Mouse (Mus musculus) liver, embryonic 11.5 days (tissue): ENCODE data around the gene Yars. TPM values are rescaled to one million over a fixed set of nuclear protein-coding genes. Genes with fewer than 3 reads are reported as not detected.
A peak's percentile ranks its signal among the peaks of the same experiment; 100 is the strongest.

Source experiments
- ATAC-seq: fragments of 200-750 bp; cut with Nextera tagmentation; replicated peaks from 2 replicates; pipeline ENCODE4 v1.8.0; 2017; ENCODE audit warnings: moderate number of reproducible peaks, mild to moderate bottlenecking, moderate TSS enrichment, moderate library complexity; ENCODE audit not compliant: low FRiP score
- DNase-seq: peaks from one replicate; pipeline ENCODE4 v3.0.0-alpha.2; 2017; ENCODE audit warnings: low spot score
- H3K27ac ChIP-seq: fragments of 300-500 bp; sonication (generic); 2 replicates; pipeline ENCODE4 v1.5.1; 2014; ENCODE audit warnings: mild to moderate bottlenecking, low read depth, low read length, control low read depth
- H3K27me3 ChIP-seq: fragments of 300-500 bp; sonication (generic); replicated peaks from 2 replicates; pipeline ENCODE4 v1.6.1; 2014; ENCODE audit warnings: low read length, mixed read lengths; ENCODE audit not compliant: control insufficient read depth, insufficient read depth
- H3K36me3 ChIP-seq: fragments of 300-500 bp; sonication (generic); 2 replicates; pipeline ENCODE4 v1.6.1; 2014; ENCODE audit warnings: mild to moderate bottlenecking, low read length, moderate library complexity, mixed read lengths; ENCODE audit not compliant: control insufficient read depth, insufficient read depth
- H3K4me1 ChIP-seq: fragments of 300-500 bp; sonication (generic); replicated peaks from 2 replicates; pipeline ENCODE4 v1.6.1; 2014; ENCODE audit warnings: low read length, mixed read lengths; ENCODE audit not compliant: control insufficient read depth, insufficient read depth
- H3K4me2 ChIP-seq: fragments of 300-500 bp; sonication (generic); 2 replicates; pipeline ENCODE4 v1.6.1; 2014; ENCODE audit warnings: mild to moderate bottlenecking, control low read depth, moderate library complexity
- H3K4me3 ChIP-seq: fragments of 300-500 bp; sonication (generic); 2 replicates; pipeline ENCODE4 v1.5.1; 2014; ENCODE audit warnings: low read depth, low read length, control low read depth
- H3K9ac ChIP-seq: fragments of 300-500 bp; sonication (generic); 2 replicates; pipeline ENCODE4 v1.6.1; 2014; ENCODE audit warnings: low read depth, low read length, control low read depth
- H3K9me3 ChIP-seq: fragments of 300-500 bp; sonication (generic); 2 replicates; pipeline ENCODE4 v1.6.1; 2016; ENCODE audit warnings: low read length, inconsistent platforms, mixed read lengths; ENCODE audit not compliant: control insufficient read depth
- WGBS: fragments of 180-500 bp; shearing (Covaris S2); extraction: QIAGEN DNeasy Blood & Tissue Kit; methylation state at CpG from one replicate; pipeline ENCODE4 v1.1.7; 2014; 5-methylcytosine and 5-hydroxymethylcytosine counted together
- polyA plus RNA-seq: library from polyadenylated mRNA; unstranded; fragments of >200 nt; fragmentation: Nextera tagmentation; extraction: Ambion mirVana; gene quantifications from 2 replicates; pipeline ENCODE4 v1.2.1, GENCODE M21; 2014

Gene Yars
- polyA plus RNA-seq, 1 experiment from 2014 or later, result 129 TPM

DNA sequence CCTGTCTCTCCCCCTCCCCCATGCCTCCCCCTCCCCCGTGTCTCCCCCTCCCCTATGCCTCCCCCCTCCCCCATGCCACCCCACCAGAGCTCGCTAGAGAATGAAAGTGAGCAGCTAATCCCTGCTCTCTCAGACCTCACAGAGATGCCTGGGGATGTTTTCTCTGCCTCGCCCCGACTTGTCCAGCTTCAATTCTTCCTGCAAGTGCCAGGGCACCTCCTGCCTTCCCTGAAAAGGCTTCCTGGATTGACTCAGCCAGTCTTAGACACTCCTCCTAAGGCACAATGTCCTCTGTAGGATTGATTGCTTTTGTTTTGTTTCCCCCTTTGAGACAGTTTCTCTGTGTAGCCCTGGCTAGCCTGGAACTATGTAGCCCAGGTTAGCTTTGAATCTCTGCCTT is 71.6 kb downstream of the Yars start, which contains the start of gene C77080:
C77080 (minus strand) TSS at position 209 of the 400 bp plus-strand sequence.
- H3K27ac ChIP-seq, result no peak within 1 kb of the TSS
- H3K36me3 ChIP-seq, result no peaks in the 10 kb centered on the region
- no peaks in the 10 kb centered on the region for H3K9me3 ChIP-seq
- H3K4me1 ChIP-seq, result peaks cover 25% of the 10 kb centered on the region
- no peak within 1 kb of the TSS for H3K9ac ChIP-seq
- no peak within 1 kb of the TSS for H3K4me3 ChIP-seq
- DNase-seq (no peak), ATAC-seq (no peak)
- 35% methylated on average over 3 of the region's 4 CpGs for WGBS
- H3K27me3 ChIP-seq, result 0 out of 2 replicates have a peak, but pooled peaks cover 3% of the 10 kb centered on the region
- no peak within 1 kb of the TSS for H3K4me2 ChIP-seq

DNA sequence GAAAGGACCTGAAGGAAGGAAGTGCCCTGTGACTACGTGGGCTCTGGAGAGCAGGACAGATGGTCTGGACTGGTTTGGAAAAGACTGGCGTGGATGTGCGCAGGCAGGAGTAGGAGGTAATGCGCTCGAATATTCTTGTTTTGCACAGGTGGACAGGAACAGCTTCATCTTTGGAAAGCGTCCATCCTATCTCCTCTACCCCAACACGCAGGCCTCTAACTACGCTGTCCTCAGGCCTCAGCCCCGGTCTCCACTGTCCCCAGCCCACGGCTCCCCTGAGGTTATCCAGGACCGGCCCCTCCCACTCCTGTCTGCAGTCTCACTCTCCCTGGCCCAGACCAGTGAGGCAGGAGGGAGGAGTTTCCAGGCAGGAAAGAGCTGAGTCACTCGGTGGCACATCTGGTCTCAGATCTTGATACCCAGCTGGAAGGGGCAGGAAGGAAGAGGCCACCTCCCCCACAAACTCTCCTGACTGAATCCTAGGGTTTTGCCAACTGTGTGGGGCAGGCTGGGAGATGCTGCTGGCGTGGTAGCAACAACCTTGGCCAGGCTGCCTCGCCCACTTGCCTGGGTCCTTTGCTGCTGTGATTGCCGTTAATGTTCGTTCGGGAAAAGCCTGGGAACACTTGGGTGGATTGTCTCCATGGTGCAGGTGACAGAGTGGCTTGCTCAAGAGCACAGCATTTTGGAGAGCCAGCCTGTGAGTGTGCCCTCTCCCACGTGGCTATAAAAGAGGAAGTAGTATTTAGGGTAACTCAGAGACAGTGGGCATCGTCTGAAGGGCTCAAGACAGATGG is 73.9 kb downstream of the Yars start:
- Histone ChIP-seq H3K9ac (0 out of 2 replicates have a peak overlapping the region, but pooled peaks have one; percentile 23), H3K4me1 (peaks cover 15% of the 10 kb centered on the region), H3K27me3 (0 out of 2 replicates have a peak, but pooled peaks cover 3% of the 10 kb centered on the region), H3K4me3 (0 out of 2 replicates have a peak overlapping the region, but pooled peaks have one; percentile 14), H3K9me3 (no peaks in the 10 kb centered on the region), H3K4me2 (peak overlapping the region; percentile 53), H3K27ac (no peak overlapping the region; the same call in 1 of the 2 replicates), H3K36me3 (no peaks in the 10 kb centered on the region)
- DNase-seq, result peak; percentile 57
- ATAC-seq, result peak; percentile 76
- 23% methylated on average over 19 of the region's 19 CpGs for WGBS

DNA sequence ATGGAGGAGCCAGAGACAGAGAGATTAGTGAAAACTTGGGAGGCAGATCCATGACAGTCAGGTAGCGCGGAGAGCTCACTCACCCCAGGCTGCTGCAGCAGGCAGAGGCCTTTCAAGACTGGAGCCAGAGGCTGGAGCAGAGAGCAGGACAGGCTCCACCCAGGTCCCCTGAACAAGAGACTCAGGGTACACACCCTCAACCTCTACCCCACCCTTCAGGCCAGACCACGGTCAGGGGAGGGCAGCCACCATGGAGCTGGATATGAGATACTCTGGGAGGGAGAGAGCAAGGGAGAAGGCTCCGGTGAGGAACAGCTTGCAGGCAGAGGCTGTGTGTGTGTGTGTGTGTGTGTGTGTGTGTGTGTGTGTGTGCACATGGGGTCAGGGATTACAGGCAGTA is 76.6 kb downstream of the Yars start:
- DNase-seq (no peak), ATAC-seq (peak; percentile 30; the same call in 1 of the 2 replicates)
- Histone ChIP-seq H3K4me3 (no peak overlapping the region), H3K27me3 (no peaks in the 10 kb centered on the region; the same call in 1 of the 2 replicates), H3K27ac (no peak overlapping the region), H3K9me3 (no peaks in the 10 kb centered on the region), H3K4me1 (peaks cover 12% of the 10 kb centered on the region), H3K4me2 (no peak overlapping the region), H3K9ac (no peak overlapping the region), H3K36me3 (no peaks in the 10 kb centered on the region)
- WGBS, result 78% methylated on average over 4 of the region's 4 CpGs

DNA sequence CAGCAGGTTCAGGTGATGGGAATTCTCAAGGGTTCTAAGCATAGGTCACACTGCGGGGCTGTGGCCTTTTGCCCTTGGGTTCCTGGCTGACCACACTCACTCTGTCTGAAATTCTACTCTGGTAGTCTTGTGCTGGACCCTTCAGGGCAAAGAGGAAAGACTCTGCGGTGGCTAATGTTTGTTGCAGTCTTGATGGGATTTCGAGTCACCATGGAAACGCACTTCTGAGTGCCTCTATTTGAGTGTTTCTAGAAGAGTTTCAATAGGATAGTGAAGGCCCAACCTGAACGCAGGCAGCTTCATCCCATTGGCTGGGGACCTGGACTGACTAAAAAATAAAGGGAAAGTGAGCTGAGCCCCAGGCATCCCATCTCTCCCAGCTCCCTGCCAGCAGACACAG is 77.3 kb downstream of the Yars start:
- 86% methylated on average over 5 of the region's 5 CpGs for WGBS
- Histone ChIP-seq H3K9ac (no peak overlapping the region), H3K9me3 (no peaks in the 10 kb centered on the region), H3K36me3 (no peaks in the 10 kb centered on the region), H3K4me1 (peaks cover 12% of the 10 kb centered on the region), H3K4me2 (no peak overlapping the region), H3K27ac (no peak overlapping the region), H3K27me3 (no peaks in the 10 kb centered on the region; the same call in 1 of the 2 replicates), H3K4me3 (no peak overlapping the region)
- no peak for ATAC-seq
- no peak for DNase-seq

DNA sequence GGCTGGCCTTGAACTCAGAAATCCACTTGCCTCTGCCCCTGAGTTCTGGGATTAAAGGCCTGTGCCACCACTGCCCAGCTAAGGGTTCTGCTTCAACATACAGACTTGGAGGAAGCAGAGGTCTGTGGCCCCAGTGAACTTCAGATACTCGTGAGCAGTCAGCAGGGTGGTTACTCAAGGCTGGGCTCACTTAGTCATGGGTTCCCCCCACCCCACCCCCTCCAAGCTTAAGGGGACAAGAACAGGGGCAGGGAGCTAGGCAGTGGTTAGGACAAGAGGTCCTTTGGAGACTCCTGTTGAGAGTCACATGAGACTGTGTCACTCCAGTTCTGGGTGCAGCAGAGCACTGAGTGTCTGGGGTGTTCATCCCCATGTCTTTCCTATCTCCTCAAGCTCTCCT is 79.1 kb downstream of the Yars start:
- H3K36me3 ChIP-seq, result no peaks in the 10 kb centered on the region
- no peak overlapping the region for H3K27ac ChIP-seq
- H3K4me1 ChIP-seq, result peaks cover 3% of the 10 kb centered on the region
- H3K4me2 ChIP-seq, result no peak overlapping the region
- no peak overlapping the region for H3K4me3 ChIP-seq
- H3K9ac ChIP-seq, result no peak overlapping the region
- ATAC-seq (no peak), DNase-seq (no peak)
- 48% methylated on average over 1 of the region's 1 CpGs for WGBS
- H3K9me3 ChIP-seq, result no peaks in the 10 kb centered on the region
- peaks cover 2% of the 10 kb centered on the region for H3K27me3 ChIP-seq

Other genes starting within 250 kb of the Yars start
- gene Azin2, start 227.3 kb upstream of the Yars start, polyA plus RNA-seq, result 4.6 and 5.8 TPM in 2 replicates
- 235 and 256 TPM in 2 replicates for gene Ak2, start 197.8 kb upstream of the Yars start, polyA plus RNA-seq
- gene Rnf19b, start 131.5 kb upstream of the Yars start, polyA plus RNA-seq, result 6.7 and 7.2 TPM in 2 replicates
- 2.3 and 3.3 TPM in 2 replicates for gene Tmem54, start 84.2 kb upstream of the Yars start, polyA plus RNA-seq
- gene Hpca, start 67.7 kb upstream of the Yars start, polyA plus RNA-seq, result 3.1 and 4.4 TPM in 2 replicates
- 1.8 and 2.0 TPM in 2 replicates for gene Fndc5, start 52.8 kb upstream of the Yars start, polyA plus RNA-seq
- 17.2 and 18.9 TPM in 2 replicates for gene S100pbp, start within 50 bp of the Yars start, polyA plus RNA-seq
- 1.2 and 1.6 TPM in 2 replicates for gene C77080, start 71.6 kb downstream of the Yars start, polyA plus RNA-seq
- gene Sync, start 97.9 kb downstream of the Yars start, polyA plus RNA-seq, result 0.36 and 0.40 TPM in 2 replicates
- gene Rbbp4, start 145.6 kb downstream of the Yars start, polyA plus RNA-seq, result 318 and 355 TPM in 2 replicates
- 42.2 and 53.9 TPM in 2 replicates for gene Zbtb8os, start 145.9 kb downstream of the Yars start, polyA plus RNA-seq
- gene Zbtb8a, start 188.4 kb downstream of the Yars start, polyA plus RNA-seq, result 4.2 and 4.8 TPM in 2 replicates